Mouse (Mus musculus): ENCODE data around the gene Mdp1.

Mdp1 gene

DNA sequence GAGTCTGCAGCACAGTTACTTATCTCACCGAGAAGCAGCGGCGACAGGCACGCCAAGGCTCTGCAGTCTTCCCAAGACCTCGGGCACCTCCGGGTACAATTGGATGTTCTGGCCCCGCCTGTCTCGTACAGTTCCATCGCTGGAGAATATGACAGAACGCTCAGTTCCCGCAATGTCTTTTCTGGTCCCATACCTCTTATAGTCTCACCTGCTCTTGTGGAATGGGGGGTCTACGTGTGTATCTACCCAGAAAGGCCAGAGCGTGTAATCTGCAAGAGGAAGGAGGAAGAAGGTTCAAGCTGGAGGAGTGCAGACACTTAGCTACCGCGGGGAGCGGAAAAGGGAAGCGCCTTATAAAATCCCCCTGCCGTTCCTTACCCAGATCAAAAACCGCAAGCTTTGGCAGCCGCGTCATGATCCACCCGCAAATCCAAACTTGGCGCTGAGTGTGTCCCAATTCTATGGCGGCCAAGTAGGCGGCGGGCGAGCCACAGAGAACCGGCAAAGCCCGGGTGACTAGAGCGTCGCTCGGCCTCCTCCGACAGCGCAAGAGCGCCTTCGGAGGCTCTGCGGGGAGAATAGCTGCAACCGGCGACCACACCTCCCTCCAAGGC, at the start of gene Mdp1:
Gene Mdp1 (minus strand): TSS at position 549 of the 614 bp plus-strand sequence.
- peak; percentile 76 for DNase-seq (ENCODE audit: low read depth, low spot score)

DNA sequence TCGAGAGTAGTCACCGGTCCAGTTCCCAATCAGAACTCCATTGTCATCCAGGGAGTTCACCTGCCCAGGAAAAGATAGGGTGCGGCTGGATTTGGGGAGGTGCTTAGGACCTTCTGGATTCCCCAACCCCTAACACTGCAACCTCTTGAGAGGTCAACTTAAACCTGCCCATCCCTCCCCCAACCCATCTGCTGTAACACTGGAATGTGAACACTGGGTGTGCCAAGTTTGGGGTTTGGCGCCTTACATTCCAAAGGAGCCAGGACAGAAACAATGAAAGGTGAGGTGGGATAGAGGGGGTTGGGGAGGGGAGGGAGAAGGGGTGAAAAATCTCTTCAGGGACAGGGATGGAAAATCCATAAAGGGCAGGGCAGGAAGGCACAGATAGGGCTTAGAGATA, 49.2 kb upstream of the Mdp1 start:
- DNase-seq (ENCODE audit: low read depth, low spot score): no peak

DNA sequence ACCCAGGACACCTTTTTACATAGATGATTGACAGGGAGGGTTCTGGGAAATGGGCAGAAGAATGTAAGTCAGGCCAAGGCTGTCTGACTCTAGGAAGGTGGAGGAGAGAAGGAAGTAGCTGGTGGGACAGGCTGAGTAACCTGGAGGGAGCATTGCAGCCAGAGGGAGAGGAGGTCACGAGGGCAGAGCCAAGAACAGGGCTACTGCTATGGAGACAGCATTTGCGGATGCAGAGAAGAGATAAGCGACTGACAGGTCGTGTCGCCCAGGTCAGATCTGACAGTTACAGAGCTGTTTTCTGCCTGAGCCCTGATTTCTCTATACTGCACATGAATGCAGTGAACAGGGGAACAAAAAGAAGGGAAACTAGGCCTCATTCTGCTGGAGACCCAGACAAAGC, 47.1 kb upstream of the Mdp1 start:
- no peak for DNase-seq (ENCODE audit: low read depth, low spot score)

DNA sequence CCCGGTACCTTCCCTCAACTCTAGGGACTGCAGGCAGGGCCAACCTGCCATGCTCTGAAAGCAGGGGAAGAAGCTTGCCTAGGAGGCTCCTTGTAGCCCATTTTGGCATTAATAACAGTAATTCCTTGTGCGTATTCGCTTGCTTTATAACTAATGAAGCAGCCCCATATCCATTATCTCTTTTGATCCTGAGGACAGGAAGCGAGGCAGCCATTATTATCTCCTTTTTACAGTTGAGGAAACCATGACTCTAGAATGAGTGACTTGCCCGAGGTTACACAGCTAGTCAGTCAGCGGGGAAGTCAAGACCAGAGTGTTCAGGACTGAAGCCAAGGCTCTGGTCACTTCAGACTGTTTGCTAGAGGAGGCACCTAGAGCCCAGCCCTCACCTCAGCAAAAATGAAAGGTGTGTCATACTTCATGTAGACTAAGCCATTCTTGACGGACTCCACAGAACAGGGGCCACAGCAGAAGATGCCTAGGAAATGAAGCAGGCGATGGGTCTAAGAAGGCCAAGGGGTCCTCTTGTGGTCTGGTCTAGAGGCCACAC, 45.8 kb upstream of the Mdp1 start:
- no peak for DNase-seq (ENCODE audit: low read depth, low spot score)

DNA sequence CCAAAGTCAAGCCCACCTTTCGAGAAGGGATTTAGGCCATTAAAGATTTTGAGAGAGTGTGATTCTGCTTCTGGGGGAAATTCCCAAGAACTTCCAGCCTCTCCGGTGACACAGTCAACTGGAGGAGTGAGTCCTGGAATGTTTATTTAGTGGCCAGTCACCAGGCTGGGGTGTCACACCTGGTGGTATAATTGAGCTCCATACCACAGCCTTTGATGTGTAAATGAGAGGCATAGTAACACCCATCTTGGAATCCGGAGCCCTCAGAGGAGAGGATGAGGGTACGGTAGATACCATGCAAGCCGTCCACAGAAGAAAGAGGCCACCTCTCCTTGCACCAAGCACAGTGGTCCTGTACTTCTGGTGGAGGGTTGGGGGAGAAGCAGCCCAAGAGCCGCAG, 42.5 kb upstream of the Mdp1 start:
- no peak for DNase-seq (ENCODE audit: low read depth, low spot score)

DNA sequence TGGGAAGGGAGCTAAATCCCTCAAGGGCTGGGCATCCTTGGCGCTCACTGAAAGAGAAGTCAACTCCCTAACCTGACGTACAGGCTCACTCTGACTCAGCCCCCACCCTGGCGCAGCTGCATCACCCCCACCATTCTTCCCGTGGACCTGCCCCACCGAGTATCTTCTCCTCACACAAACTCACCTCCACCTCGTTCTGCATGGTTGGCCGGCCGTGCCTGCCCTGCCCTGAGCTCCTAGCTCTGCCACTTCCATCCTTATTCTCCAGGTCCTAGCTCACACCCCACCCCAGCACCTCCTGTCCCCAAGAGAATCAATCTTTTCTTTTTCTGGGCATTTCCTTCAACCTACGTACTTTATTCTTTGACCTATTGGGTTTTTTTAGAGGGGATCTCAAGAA, 40.8 kb upstream of the Mdp1 start:
- DNase-seq (ENCODE audit: low read depth, low spot score): no peak

DNA sequence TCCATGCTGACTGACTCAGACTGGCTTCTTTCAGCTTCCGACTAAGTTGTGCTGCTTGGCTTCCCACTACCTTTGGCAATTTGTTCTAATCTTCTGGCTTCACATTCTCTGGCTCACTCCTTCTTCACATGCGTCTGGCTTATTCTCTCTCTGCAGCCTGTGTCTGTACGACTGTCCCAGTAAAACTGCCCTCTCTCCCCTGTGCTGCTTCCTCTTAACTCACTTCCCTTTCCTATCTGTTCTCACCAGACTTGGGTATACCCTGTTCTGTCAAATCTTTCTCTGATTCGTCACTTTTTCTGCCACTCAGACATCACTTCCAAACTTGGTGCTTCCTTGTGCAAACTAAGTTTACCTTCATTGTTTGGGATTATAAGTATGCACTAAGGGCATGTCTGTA, 36.9 kb upstream of the Mdp1 start:
- no peak for DNase-seq (ENCODE audit: low read depth, low spot score)

DNA sequence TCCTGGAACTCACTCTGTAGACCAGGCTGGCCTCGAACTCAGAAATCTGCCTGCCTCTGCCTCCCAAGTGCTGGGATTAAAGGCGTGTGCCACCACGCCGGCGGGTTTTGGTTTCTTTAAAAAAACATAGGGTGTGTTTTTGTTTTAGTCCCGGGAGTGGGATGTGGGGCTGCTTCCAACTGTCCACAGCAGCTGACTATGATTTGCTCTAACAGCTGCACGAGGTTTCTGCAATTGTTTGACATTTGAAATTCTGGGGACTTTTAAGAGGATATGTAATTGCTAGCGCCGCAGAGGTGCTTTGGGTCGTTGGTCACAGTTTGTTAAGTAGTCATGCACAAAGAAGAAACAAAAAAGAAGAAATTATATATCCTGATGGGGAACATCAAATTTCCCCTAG, 29.1 kb upstream of the Mdp1 start:
- DNase-seq (ENCODE audit: low read depth, low spot score): no peak

DNA sequence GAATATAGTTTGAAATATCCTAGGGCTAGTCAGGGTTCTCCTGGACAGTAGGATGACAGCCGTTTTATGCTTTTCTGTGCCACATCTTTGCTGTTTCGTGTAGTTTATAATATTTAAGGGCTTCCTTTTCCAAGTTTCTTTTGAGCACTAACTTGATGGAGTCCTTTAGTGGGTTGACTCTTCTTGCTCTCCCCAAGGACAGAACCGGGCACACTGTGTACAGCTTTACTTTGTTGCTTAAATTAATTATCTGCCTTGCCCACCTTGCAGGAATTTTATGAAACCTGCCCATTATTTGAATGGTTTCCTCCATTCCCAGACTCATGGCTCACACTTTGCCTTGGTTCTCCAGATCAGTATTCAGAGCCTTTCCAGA, 21.8 kb upstream of the Mdp1 start:
- DNase-seq (ENCODE audit: low read depth, low spot score): no peak

DNA sequence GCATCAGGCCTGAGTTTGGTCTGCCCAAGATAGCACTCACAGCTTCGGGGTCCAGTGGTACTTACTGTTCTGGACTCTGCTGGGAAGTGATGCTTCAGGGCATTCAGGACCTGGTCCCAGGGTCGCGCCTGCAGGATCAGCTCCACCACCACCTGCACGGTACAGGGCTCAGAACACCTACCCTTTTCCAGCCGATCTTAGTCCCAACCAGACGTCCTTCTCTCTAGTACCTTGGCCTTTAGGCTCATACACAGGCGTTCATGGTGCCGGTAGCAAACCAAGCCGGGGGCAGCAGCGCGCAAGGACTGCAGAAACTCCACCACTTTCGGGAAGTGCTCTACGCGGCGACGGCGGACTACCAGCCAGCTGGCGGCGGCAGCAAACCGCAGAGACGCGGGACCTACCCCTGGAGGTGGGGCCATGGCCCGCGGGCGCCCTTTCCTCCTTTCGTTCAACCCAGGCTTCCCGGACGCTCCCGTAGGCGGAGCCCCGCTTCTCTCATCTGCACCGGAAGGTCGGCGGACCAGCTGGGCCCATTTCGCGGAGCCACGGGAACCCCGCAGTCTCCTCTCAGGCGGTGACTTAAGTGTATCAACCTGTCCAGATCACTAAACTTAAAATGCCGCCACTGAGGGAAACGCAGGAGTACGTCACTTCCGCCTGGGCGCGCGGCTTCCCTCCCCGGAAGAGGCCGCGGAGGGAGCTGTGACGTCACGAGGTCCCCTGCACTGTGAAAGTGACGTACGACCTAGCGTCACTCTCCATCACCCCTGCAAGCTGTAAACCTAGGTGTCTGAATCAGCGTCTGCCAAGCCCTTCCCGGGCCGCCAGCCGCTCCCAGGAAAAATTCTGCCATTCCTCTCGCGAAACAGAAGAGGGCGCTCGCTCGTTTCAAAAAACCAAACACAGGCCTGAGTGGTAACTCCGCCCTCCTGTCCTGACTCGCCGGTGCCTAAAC, 21.1 kb upstream of the Mdp1 start, which contains the start of gene Tinf2:
Gene Tinf2 (minus strand): TSS at position 661 of the 958 bp plus-strand sequence.
- DNase-seq (ENCODE audit: low read depth, low spot score): peak; percentile 94

DNA sequence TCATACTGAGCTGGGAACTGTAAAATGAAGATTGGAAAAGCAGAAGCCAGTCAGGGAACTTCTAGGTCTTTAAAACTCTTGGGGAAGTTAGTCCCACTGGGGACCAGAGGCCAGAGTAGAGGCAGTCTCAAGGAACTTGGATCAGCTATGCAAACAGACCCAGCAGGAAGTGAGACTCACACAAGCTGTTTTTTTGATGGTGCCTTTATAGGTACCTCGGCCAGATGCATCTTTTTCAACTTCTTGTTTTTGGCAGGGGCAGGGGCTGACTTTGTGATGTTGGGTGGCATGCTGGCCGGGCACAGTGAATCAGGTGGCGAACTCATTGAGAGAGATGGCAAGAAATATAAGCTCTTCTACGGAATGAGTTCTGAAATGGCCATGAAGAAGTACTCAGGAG, 17.3 kb upstream of the Mdp1 start:
- no peak for DNase-seq (ENCODE audit: low read depth, low spot score)

DNA sequence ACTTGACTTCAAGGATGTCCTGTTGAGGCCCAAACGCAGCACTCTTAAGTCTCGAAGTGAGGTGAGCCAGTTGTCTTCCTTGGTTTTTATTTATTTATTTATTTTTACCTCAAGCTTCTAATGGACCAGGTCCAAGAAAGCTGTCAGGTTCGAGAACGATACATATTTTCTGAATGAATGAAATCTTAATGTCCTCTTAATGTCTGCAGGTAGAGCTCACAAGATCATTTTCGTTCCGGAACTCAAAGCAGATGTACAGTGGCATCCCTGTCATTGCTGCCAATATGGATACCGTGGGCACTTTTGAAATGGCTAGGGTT, 12.4 kb upstream of the Mdp1 start:
- DNase-seq (ENCODE audit: low read depth, low spot score): no peak

DNA sequence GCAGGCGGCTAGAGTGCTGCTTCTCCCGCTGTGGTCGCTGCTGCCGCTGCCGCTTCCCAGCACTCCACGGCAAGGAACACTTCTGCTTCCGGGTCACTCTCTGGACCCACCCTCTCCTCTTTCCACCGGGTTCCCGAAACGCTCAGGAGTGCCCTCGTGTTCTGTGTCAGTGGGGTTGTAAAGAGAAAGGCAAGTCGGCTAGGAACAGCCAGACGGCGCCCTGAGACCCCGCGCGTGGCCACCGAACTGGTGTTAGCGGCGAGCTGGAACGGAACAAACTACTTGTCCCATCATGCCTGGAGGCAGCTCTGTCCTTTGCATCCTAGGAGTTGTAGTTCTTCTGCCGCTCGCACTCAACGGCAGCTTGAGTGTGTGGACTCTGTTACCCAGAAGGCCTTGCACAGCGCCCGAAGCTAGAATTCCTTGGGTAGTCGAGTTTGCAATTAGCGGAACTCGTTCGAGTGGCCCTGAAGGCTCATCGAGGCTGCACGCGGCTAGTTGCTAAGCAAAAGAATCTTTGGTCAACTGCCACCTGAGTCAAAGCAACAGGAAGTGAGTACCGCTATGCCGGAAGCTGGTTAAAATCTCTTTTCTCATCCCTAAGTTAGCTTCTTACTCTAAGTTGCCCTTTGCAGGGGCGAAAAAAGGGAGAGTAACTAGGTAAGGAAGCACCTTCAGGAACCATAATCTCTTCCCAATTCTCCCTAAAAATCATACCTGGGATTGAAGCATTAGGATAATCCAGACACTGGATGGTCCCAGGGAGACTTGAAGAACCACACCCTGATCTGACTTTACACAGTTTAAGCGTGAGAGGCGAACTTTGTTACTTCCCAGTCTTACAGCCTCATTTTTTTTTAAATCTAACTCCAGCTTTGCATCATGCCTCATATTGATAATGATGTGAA, 11.8 kb upstream of the Mdp1 start, which contains the start of the genes Gmpr2 and Nedd8:
Gene Gmpr2 (plus strand): TSS at position 109 of the 908 bp plus-strand sequence.
Gene Nedd8 (minus strand): TSS at position 292 of the 908 bp plus-strand sequence.
- peak; percentile 95 for DNase-seq (ENCODE audit: low read depth, low spot score)

DNA sequence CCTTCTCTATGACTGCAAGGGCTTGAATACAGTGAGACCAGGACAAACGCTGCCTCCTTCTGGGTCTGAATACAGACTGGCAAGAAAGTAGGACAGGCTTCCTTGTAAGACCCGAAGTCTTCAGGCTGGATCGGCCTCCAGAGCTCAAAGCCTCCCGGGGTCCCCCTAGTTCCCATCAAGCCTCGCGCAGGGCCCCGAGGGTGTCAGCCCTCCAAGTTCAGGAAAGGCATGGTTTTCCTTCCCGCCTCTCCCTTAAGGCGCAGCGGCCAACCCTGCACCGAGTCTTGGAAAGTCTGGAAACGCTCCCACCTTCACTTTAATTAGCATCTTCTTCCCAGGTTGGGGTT, 11.2 kb upstream of the Mdp1 start:
- no peak for DNase-seq (ENCODE audit: low read depth, low spot score)

DNA sequence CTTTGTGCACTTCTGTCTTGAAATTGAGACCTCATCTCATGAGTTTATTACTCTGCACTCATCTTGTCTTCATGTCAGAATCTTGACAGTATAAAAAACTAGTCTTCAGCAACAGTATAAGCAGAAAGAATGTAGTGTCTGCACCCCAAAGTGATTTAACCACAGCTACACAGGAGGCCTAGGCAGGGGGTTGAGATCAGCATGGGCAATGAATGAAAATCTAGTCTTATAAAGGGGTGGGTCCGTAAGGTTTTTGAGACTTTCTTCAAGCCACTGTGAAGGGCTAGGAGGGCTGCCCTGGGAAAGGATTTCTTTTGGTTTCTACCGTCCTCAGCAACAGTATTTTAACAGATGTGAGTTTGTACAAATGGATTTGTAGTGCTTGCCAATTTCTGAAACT, 328 bp upstream of the Mdp1 start:
- DNase-seq (ENCODE audit: low read depth, low spot score): no peak

DNA sequence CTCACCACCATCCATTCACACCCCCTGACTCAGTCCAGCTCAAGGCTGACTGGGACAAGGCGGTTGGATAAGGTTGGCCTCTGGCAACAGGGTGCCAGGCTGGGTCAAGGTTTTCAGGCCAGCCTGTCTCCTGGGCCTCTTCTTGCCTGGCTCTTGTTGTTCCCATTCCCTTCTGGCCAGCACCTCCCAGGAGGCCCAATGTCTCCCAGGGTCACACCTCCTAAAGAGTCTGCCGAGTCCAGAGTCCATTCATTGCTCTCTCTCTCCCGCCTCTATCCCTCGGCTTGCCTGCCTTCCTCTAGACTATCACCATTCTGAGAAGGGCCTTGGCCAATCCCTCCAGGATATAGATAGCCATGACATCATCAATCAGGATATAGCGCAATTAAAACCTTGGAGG, 2.3 kb downstream of the Mdp1 start:
- no peak for DNase-seq (ENCODE audit: low read depth, low spot score)

DNA sequence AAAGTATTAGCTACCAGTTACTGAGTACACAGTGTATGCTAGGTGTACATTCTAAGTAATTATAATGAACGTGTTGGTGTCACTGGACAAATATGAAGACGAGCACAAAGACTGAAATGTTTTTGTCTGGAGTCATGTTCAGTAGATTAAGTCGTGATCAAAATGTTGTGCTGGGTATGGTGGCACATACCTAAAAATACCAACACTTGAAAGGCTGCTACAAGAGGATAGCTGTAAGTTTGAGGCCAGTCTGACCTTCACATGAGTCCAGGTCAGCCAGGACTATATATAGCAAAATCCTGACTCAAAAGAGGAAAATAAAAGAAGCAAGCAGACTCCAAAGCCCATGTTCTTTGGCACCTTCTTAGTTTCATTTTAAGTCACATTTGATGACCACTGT, 3.4 kb downstream of the Mdp1 start:
- DNase-seq (ENCODE audit: low read depth, low spot score): no peak

DNA sequence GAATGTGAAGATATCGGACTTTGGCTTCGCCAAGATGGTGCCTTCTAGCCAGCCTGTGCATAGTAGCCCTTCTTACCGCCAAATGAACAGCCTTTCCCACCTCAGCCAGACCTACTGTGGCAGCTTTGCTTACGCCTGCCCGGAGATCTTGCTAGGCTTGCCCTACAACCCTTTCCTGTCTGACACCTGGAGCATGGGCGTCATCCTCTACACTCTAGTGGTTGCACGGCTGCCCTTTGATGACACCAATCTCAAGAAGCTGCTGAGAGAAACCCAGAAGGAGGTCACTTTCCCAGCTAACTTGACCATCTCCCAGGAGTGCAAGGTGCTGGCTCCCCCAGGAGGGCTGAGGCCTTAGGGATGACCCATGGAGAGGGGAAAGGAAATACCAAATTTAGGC, 8.8 kb downstream of the Mdp1 start:
- no peak for DNase-seq (ENCODE audit: low read depth, low spot score)

DNA sequence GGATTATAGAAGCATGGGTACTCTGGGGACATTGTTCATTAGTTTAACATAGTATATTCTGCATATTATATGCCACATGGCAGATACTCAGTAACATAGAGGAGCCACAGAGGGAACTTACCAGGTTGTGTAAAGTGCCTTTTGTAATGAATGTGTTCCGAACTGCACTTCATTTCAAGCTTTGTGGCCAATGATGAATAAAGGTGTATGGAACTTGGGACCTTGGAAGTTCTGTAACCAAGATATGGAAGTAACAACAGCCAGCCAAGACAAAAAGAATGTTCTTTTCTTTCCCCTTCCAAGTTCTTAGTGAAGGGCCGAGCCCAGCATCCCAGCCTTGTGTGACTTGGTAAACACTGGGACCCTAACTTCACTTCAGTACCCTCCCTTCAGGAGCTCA, 10.4 kb downstream of the Mdp1 start, which contains the start of gene Tssk4:
Gene Tssk4 (plus strand): TSS at position 301 of the 400 bp plus-strand sequence.
- no peak for DNase-seq (ENCODE audit: low read depth, low spot score)

DNA sequence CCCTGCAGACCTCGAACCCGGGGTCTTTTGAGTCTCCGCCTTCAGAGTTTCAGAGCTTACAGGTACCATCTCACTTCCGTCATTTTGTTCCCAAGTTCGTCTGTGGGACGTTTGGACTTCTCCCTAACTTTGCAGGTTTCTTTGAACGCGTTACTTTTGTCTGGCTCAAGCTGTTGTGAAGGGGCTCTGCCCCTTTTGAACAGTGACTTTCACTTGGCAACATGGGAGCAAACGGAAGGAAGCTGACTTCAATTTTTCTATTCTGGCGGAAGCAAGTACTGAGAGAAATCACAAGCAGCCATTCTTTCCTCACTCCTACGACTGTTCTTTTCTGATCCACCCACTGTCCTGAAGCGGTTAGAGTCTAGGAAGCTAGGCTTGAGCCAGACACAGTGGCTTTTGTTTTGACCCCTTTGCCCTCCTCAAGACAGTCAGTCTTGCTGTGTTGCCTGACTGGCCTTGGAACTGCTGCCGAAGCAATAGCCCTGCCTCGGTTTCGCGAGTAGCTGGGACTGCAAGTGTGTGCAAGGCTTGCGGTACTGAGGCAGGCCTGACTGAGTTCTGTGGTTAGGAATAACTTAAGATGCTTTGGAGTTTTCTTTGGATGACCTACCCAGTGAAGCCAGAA, 15.9 kb downstream of the Mdp1 start:
- DNase-seq (ENCODE audit: low read depth, low spot score): no peak
